Mouse (Mus musculus) liver, postnatal 0 days (tissue): ENCODE measurements around the gene Brinp2. TPM values are rescaled to one million over a fixed set of nuclear protein-coding genes. Genes with fewer than 3 reads are reported as not detected.
A peak's percentile ranks its signal among the peaks of the same experiment; 100 is the strongest.

ENCODE experiments used
- ATAC-seq: fragments of 200-750 bp; cut with Nextera tagmentation; 2 replicates; pipeline ENCODE4 v1.8.0; 2017; ENCODE audit warnings: mild to moderate bottlenecking, moderate library complexity
- DNase-seq: peaks from one replicate; pipeline ENCODE4 v3.0.0-alpha.2; 2016
- H3K27ac ChIP-seq: fragments of 300-500 bp; sonication (generic); 2 replicates; pipeline ENCODE4 v1.5.1; 2014; ENCODE audit warnings: antibody characterized with exemption, moderate library complexity, mild to moderate bottlenecking, low read depth
- H3K27me3 ChIP-seq: fragments of 300-500 bp; sonication (generic); 2 replicates; pipeline ENCODE4 v1.6.1; 2014; ENCODE audit warnings: low read length, control low read depth, mixed read lengths; ENCODE audit not compliant: insufficient read depth
- H3K36me3 ChIP-seq: fragments of 300-500 bp; sonication (generic); replicated peaks from 2 replicates; pipeline ENCODE4 v1.6.1; 2014; ENCODE audit warnings: mild to moderate bottlenecking, control low read depth, low read length, moderate library complexity, mixed read lengths; ENCODE audit not compliant: insufficient read depth
- H3K4me1 ChIP-seq: fragments of 300-500 bp; sonication (generic); 2 replicates; pipeline ENCODE4 v1.6.1; 2014; ENCODE audit warnings: antibody characterized with exemption, mild to moderate bottlenecking, control low read depth; ENCODE audit not compliant: insufficient read depth
- H3K4me2 ChIP-seq: fragments of 300-500 bp; sonication (generic); 2 replicates; pipeline ENCODE4 v1.6.1; 2014; ENCODE audit warnings: low read depth, mild to moderate bottlenecking, low read length, moderate library complexity, mixed read lengths
- H3K4me3 ChIP-seq: fragments of 300-500 bp; sonication (generic); 2 replicates; pipeline ENCODE4 v1.5.1; 2014; ENCODE audit warnings: low read depth, low read length
- H3K9ac ChIP-seq: fragments of 300-500 bp; sonication (generic); replicated peaks from 2 replicates; pipeline ENCODE4 v1.6.1; 2014; ENCODE audit warnings: mild to moderate bottlenecking, moderate library complexity
- H3K9me3 ChIP-seq: fragments of 300-500 bp; sonication (generic); 2 replicates; pipeline ENCODE4 v1.6.1; 2016; ENCODE audit warnings: mild to moderate bottlenecking, control low read depth, low read length, mixed read lengths
- CTCF ChIP-seq: sonication (generic); IDR thresholded peaks from 2 replicates; pipeline ENCODE4 v1.5.1; 2016; ENCODE audit warnings: antibody characterized with exemption, low read depth
- EP300 ChIP-seq: IDR thresholded peaks from 2 replicates; pipeline ENCODE4 v1.6.1; 2016; ENCODE audit warnings: antibody characterized with exemption, low read depth, mild to moderate bottlenecking
- WGBS: fragments of 180-500 bp; shearing (Covaris S2); extraction: QIAGEN DNeasy Blood & Tissue Kit; methylation state at CpG from one replicate; pipeline ENCODE4 v1.1.7; 2014; ENCODE audit not compliant: insufficient replicate concordance; 5-methylcytosine and 5-hydroxymethylcytosine counted together
- polyA plus RNA-seq: library from polyadenylated mRNA; unstranded; fragments of >200 nt; fragmentation: Nextera tagmentation; extraction: Ambion mirVana; gene quantifications from 2 replicates; pipeline ENCODE4 v1.2.1, GENCODE M21; 2015

Gene Brinp2
- polyA plus RNA-seq, 1 experiment from 2014 or later: not detected

DNA sequence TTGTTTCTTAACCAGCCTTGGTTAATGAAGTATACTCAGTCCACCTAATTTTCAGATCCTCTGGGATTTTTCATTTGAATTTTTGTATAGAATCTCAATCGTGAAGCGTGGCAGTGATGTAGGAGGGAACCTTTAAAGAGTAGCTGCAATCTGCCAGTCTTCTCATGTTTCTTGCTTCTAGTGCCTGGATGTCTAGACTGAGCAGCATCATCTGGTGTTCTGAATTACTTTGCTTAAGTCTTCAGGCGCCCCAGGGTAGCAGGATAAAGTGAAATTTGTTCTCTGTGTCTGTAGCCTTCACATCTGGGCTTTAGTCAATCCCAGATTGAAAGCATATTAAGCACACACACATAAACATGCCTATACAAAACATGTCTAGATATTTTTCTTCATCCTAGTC lies 27.1 kb upstream of the Brinp2 start:
- Histone ChIP-seq H3K36me3 (no peaks in the 10 kb centered on the region), H3K27me3 (no peaks in the 10 kb centered on the region), H3K4me2 (no peak overlapping the region), H3K9me3 (no peaks in the 10 kb centered on the region), H3K4me3 (no peak overlapping the region), H3K27ac (no peak overlapping the region), H3K9ac (no peak overlapping the region), H3K4me1 (no peaks in the 10 kb centered on the region)
- 72% methylated on average over 3 of the region's 3 CpGs for WGBS
- DNase-seq (no peak), ATAC-seq (no peak)
- no peak for TF ChIP-seq EP300
- no peak for TF ChIP-seq CTCF

DNA sequence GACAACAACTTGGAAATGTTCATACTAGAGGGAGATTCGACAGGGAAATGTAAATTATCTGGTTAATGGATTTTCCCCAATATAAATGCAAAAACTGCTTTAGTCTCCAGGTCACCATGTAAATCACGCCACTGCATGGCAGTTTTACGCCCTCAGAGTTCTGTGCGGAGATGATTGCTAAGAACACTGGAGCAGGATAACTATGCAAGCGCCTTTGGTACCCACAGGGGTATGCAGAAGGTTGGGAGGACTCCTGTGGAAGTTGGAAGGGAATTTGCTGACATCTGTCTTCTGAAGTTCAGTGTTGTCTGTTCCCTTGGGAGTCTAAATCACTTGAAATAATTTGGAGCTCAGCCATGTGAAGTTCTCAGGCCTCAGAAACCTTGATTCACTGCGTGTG lies 26.2 kb upstream of the Brinp2 start:
- no peaks in the 10 kb centered on the region for H3K27me3 ChIP-seq
- H3K9me3 ChIP-seq: no peaks in the 10 kb centered on the region
- no peak overlapping the region for H3K4me2 ChIP-seq
- 75% methylated on average over 6 of the region's 6 CpGs for WGBS
- H3K4me3 ChIP-seq: no peak overlapping the region
- no peaks in the 10 kb centered on the region for H3K4me1 ChIP-seq
- H3K36me3 ChIP-seq: no peaks in the 10 kb centered on the region
- DNase-seq: no peak
- H3K27ac ChIP-seq: no peak overlapping the region
- no peak for ATAC-seq
- TF ChIP-seq EP300: no peak
- no peak for TF ChIP-seq CTCF
- H3K9ac ChIP-seq: no peak overlapping the region

GRCm38 (mm10) chr1:158364461-158364860 lies 8.3 kb upstream of the Brinp2 start:
- no peaks in the 10 kb centered on the region for H3K36me3 ChIP-seq
- H3K9me3 ChIP-seq: no peaks in the 10 kb centered on the region
- no peaks in the 10 kb centered on the region for H3K4me1 ChIP-seq
- no peak overlapping the region for H3K9ac ChIP-seq
- no peak for TF ChIP-seq CTCF
- no peak for TF ChIP-seq EP300
- no peak overlapping the region for H3K27ac ChIP-seq
- H3K4me3 ChIP-seq: no peak overlapping the region
- H3K4me2 ChIP-seq: no peak overlapping the region
- ATAC-seq (no peak), DNase-seq (no peak)
- 47% methylated on average over 1 of the region's 1 CpGs for WGBS
- peaks cover 8% of the 10 kb centered on the region; the same call in 1 of the 2 replicates for H3K27me3 ChIP-seq

DNA sequence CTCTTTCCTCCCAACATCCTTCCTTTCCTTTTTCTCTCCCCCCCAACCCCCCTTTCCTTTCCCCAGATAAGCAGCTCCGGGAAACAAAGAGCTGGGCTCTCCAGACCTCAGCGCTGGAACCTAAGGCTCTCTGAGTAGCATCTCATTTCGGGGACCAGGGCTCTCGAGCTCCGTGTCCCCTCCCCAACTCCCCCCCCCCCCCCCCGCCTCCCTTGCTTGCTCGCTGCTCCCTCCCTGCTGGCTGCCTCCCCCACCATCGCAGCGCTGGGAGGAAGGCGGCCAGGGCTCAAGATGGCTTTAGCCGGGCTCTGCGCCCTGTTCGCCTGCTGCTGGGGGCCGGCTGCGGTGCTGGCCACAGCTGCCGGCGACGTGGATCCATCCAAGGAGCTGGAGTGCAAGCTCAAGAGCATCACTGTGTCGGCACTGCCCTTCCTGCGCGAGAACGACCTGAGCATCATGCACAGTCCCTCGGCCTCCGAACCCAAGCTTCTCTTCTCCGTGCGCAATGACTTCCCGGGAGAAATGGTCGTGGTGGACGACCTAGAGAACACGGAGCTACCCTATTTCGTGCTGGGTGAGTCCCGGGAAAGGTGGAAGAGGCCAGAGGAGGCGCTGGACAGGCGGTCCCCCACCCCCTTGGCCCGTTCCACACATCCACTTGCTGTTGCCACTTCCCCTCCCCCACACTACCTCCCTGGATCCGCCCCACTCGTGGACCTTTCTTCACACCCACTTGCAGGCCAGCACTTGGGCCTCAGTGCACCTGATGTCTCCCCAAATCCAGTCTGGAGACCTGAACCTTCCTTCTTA lies 6.4 kb upstream of the Brinp2 start:
- WGBS: 4% methylated on average over 34 of the region's 37 CpGs

GRCm38 (mm10) chr1:158361964-158362291 lies 5.8 kb upstream of the Brinp2 start, which contains the start of gene Astn1:
Gene Astn1, plus strand, starts transcription at chr1:158362273.
- Histone ChIP-seq H3K4me2 (0 out of 2 replicates have a peak within 1 kb of the TSS, but pooled peaks have one; percentile 18), H3K27ac (no peak within 1 kb of the TSS), H3K4me3 (no peak within 1 kb of the TSS), H3K36me3 (no peaks in the 10 kb centered on the region), H3K9ac (no peak within 1 kb of the TSS), H3K27me3 (peaks cover 9% of the 10 kb centered on the region; the same call in 1 of the 2 replicates), H3K4me1 (no peaks in the 10 kb centered on the region), H3K9me3 (no peaks in the 10 kb centered on the region)
- 5% methylated on average over 2 of the region's 2 CpGs for WGBS
- DNase-seq: no peak
- ATAC-seq: no peak
- TF ChIP-seq EP300: no peak
- TF ChIP-seq CTCF: no peak

More for the DNA sequence above, 6.4 kb upstream of the Brinp2 start:
- no peak for DNase-seq
- peaks cover 8% of the 10 kb centered on the region; the same call in 1 of the 2 replicates for H3K27me3 ChIP-seq
- no peak overlapping the region for H3K27ac ChIP-seq
- no peaks in the 10 kb centered on the region for H3K4me1 ChIP-seq
- no peak for ATAC-seq
- no peaks in the 10 kb centered on the region for H3K36me3 ChIP-seq
- no peak overlapping the region for H3K4me3 ChIP-seq
- no peaks in the 10 kb centered on the region for H3K9me3 ChIP-seq
- H3K9ac ChIP-seq: no peak overlapping the region
- TF ChIP-seq EP300: no peak
- no peak for TF ChIP-seq CTCF
- 0 out of 2 replicates have a peak overlapping the region, but pooled peaks have one; percentile 18 for H3K4me2 ChIP-seq

DNA sequence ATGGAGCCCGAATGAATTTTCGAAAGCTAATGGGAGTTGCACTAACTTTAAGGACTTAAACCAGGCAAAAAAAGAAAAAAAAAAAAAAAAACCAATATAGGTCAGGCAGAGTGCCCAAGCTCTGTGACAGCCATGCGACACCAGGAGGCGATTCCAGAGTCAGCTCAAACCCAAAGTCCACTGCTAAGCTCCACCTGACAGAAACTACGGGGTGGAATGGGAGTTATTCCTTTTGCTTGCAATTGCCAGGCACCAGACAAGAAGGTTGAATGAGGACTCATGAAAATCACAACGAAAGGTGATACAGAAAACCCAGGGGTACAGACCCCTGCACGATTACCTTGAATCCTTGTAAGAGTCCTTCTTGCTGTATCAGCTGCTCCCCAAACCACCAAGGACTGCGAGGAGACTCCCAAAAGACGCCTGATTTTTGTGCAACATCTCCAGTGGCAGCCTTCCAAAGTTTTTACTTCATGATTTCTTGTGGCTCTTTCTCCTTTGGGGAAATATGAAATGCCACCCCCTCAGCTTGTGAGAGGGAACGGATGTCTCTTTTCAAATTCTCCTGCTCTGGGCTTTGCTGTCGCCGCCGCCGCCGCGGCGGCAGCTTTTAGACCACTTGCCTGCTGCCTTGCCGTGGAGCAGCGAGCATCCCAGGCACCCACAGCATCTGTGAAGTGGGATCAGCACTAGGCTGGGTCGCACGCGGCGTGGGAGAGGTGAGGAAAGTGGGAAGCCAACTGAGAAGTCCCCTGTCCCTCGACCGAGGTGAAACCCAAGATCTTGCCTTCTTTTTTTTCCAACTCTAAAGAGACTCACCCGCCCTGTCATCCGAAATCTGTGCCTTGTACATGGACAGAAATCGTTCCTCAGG lies 712 bp downstream of the Brinp2 start:
- no peak for DNase-seq
- 9% methylated on average over 28 of the region's 28 CpGs for WGBS
- H3K9ac ChIP-seq: no peak overlapping the region

More for the DNA sequence above, 712 bp downstream of the Brinp2 start:
- Histone ChIP-seq H3K27me3 (peaks cover 20% of the 10 kb centered on the region), H3K27ac (no peak overlapping the region), H3K4me2 (peak overlapping the region; percentile 64), H3K36me3 (no peaks in the 10 kb centered on the region), H3K9me3 (no peaks in the 10 kb centered on the region), H3K4me3 (peak overlapping the region; percentile 27), H3K4me1 (no peaks in the 10 kb centered on the region)
- TF ChIP-seq CTCF (no peak), EP300 (no peak)
- ATAC-seq: no peak
